Mouse (Mus musculus): ENCODE measurements at regions not wholly inside any gene's neighbourhood (a gene's known extent, or its start where the extent isn't known, plus 50 kb on each side); places are given as distances from the start of the nearest gene placed in this dataset.

DNA sequence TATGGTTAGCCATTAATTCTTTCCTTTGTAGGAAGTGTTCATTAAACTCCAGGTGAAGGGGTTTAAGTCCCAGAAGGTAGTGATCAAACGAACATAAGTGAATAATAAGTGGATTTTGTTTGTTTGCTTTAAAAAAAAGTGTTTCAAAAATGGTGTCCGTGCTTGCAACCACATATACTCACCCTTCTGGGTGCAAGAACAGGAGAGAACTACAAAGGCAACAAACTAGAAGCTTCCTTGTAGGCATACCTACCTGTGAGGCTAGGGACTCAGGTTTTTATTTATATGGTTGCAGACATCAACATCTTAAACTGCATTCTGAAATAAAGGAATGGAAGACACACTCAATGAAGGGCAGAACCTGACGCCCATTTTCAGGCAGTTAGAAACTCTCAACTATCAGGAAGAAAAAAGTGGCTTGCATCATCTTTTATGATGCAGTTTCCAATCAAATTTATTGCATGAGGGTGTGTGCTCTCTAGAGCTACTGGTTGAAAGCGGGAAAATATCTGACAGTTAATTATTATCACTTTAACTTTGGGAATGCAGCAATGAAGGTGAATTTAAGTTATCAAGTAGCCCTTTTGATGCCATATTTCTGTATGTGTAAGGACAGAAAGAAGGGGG, 117.1 kb downstream of the Csl start:
- no peak for DNase-seq (ENCODE audit: low spot score)

GRCm38 (mm10) chr10:99644981-99645380, 114.5 kb downstream of the Csl start:
- no peak for DNase-seq (ENCODE audit: low spot score)

DNA sequence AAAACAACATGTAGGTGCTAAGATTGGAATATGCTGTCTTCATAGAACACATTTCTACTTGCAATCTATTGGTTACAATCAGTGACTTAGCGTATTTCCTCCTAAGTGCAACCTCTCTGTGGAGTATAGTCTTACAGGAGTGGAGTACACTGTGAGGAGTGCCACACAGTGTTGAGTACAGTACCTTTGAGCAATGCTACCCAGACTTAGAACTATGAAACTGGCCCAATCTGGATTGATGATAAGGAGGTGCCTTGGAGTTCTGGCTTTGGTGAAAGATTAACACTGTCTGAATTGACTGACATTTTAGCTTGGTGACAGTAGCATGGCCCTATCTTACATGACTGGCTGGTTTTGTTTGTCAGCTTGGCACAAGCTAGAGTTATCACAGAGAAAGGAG, 107.4 kb downstream of the Csl start:
- no peak for DNase-seq (ENCODE audit: low spot score)

DNA sequence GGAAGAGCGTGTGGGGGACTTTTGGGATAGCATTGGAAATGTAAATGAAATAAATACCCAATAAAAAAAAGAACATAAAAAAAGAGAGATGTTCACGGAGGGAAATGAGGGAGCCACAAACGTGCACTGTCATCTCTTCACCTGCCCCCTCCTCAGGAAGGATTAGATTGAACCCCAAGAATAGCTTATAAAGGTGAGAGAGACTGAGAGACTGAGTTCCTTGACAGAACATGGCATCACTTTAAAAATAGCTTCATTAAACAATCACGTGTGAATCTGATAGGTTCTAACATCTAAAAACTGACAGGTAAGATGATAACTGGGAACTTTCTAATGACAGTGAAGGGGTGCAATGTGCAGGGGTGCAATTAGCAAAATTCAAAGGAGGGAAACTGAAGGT, 105.2 kb downstream of the Csl start:
- no peak for DNase-seq (ENCODE audit: low spot score)

DNA sequence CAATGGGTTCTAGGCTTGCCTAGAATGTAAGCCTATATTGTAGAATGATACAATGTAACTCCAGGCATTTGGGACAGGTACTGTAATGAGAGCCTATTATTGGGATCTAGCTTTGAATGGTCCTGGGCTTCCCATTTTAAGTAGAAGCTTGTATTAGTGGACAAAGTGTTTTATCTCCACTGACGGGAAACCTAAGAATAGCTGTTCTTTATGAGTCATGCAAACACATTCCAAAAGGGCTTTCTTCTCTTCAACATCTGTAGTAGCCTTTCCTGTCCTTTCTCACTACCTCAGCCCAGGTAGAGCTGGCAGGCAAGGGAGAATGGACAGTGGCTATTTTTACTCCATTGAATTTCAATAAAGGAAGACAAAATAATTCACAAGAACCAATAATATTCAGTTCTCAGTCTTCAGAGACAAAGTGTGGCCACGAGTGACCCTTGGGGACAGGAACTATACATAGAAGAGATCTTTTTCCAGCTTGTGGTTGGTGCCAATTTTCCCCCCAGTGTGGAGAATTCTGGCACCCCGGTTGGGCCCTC, 82.8 kb downstream of the Csl start:
- DNase-seq (ENCODE audit: low spot score) = no peak

GRCm38 (mm10) chr10:99678096-99678495, 81.4 kb downstream of the Csl start:
- no peak for DNase-seq (ENCODE audit: low spot score)

GRCm38 (mm10) chr10:99679813-99680212, 79.6 kb downstream of the Csl start:
- no peak for DNase-seq (ENCODE audit: low spot score)

DNA sequence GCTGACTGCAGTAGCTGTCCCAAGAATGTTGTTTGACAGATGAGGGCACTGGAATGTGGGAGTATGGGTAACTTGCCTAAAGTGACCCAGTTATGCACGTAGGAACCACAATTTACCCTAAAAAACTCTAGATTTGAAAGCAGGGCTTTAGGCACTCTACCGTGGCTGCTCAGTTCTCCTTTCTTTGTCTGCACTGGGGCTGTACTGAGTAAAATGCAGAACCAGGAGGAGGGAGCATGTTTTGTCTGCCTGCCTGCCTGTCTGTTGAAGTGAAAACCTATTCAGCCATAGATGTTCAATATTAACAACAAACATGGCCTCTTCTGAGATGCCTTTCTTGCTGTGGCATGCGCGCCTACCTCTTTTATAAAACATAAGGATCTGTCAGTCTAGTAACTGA, 77.5 kb downstream of the Csl start:
- DNase-seq (ENCODE audit: low spot score) = no peak

DNA sequence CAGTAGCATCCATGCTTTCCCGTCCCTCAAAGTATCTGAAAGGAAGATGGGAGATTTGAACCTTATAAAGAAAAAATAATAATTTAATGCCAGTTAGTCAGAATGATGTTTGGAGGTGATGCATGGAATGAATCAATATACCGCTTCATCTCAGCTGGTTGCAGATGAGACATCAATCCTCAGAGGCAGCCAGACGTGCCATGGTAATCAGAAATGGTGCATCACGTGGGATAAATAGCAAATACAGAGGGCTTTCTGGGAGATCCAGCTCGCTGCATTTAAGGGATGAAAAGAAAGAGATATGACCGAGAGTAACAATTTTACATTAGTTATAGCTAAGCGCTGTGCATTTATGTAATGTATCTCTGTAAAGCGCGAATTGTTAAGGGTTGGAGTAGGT, 77.1 kb downstream of the Csl start:
- DNase-seq (ENCODE audit: low spot score) = no peak

DNA sequence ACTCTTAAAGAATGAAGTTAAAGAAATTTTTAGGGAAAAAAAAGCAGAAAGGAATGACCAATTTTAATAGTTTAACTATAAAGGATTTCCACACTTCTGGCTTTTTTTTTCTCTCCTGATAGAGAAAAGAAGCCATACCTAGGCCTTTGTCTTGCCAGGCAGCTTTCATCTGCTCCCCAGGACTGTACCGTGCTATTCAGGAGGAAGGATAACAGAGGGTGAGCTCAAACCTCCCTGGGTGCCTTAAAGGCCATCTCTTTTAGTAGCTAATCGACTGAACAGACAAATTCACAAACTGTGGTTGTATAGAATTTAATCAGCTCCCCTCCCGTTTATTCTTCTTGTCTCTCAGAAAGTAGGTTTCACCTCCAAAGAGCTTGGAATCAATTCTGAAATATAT, 76.1 kb downstream of the Csl start:
- no peak for DNase-seq (ENCODE audit: low spot score)

DNA sequence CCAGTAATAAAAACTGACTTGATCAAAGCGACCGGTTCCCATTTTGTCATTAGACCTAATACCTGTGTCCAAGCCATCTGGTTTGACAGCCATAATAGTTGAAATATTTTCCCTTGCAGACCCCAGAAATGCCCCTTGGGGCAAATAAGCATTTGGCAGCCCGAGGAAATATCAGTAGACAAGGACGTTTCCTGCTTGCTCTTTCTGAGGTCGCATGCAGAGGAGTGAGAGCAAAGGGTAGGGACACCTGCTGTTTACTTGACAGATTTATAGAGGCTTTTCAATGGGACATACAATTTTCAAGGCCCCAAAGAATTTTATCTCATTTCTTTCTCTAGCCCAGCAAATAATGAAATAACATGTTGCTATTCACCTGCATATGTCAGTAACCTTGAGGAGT, 73.5 kb downstream of the Csl start:
- DNase-seq (ENCODE audit: low spot score) = no peak

DNA sequence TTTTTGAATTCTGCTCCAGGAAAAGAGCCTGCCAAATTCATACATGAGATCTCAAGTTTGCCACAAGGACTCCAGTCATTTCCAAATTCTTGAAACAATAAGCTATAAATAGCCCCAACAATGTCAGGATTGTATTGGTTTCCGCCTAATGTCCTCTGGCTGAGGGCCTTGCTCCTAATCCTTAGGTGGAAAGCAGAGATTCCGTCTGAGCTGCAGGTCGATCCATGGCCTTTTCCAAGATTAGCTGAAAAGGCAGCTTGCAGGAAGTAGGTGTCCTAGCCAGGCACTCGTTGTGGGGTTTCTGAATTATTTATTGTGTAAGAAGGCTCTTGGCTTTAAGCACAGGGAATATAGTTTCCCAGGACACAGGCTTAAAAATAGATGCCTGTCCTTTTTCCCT, 72.4 kb downstream of the Csl start:
- no peak for DNase-seq (ENCODE audit: low spot score)

- no peak for DNase-seq (ENCODE audit: low spot score)
Observed at GRCm38 (mm10) chr10:99697696-99698095, 61.8 kb downstream of the Csl start.

DNA sequence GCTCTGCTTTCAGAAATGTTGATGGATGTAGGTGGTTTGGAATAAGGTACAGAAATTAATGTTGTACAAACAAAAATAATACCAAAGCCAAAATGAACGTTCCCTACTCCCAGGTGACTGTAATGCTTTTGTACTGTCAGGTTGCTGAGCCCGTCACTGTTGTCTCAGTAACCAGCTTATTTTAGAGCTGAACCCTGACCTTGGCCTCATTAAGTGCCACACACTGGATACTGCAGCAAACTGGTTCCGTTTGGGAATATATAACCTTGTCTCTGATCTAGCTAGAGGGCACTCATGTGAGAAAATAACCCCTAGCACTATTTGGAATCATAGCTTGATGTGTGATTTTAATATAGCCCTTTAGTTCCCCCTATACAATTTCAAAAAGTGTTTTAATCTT, 60.0 kb downstream of the Csl start:
- DNase-seq (ENCODE audit: low spot score) = no peak

GRCm38 (mm10) chr10:99700052-99700777, 59.2 kb downstream of the Csl start:
- no peak for DNase-seq (ENCODE audit: low spot score)

Measured in yolk sac, embryonic 10.5 days (tissue).